24 mouse cellular contexts compared by ENCODE assay signal in genomic region chr3:63509484-63509883, GRCm38 (mm10). TPM values are rescaled to one million over a fixed set of nuclear protein-coding genes. Genes with fewer than 3 reads are reported as not detected.
"Had no signal": no experiment of that assay in that cellular context is flagged by ENCODE, and none has a peak within 500 bp of the region (broad histone marks: within the 10 kb centered on the region; RNA-seq: fewer than 3 reads in every experiment).

No protein-coding gene starts in this region.

- ATAC-seq: midbrain, embryonic 13.5 days; midbrain, embryonic 15.5 days had no signal

- H3K27ac ChIP-seq: macrophage; midbrain, embryonic 13.5 days; midbrain, embryonic 15.5 days; neural tube, embryonic 12.5 days had no signal

- H3K4me2 ChIP-seq: lung, embryonic 14.5 days; midbrain, embryonic 11.5 days; midbrain, embryonic 13.5 days; midbrain, embryonic 15.5 days; neural tube, embryonic 12.5 days had no signal

- H3K4me3 ChIP-seq: megakaryocyte, embryonic 14.5 days; midbrain, embryonic 13.5 days; midbrain, embryonic 15.5 days; neural tube, embryonic 12.5 days had no signal

- H3K9me3 ChIP-seq: midbrain, embryonic 13.5 days; midbrain, embryonic 15.5 days; neural tube, embryonic 12.5 days had no signal

- H3K9ac ChIP-seq: lung, embryonic 14.5 days; midbrain, embryonic 13.5 days; midbrain, embryonic 15.5 days; neural tube, embryonic 12.5 days had no signal

- H3K36me3 ChIP-seq: midbrain, embryonic 13.5 days; midbrain, embryonic 15.5 days; neural tube, embryonic 12.5 days had no signal

- DNase-seq: lung, adult 18-20 months; lung, embryonic 14.5 days; lung, postnatal 10 days; right cerebral cortex, postnatal 14 days; spleen, adult 18-20 months; thymus, adult 18-20 months; thymus, postnatal 14 days; thymus, postnatal 36 days had no signal

- H3K4me1 ChIP-seq: megakaryocyte, embryonic 14.5 days; midbrain, embryonic 13.5 days; midbrain, embryonic 15.5 days; neural tube, embryonic 12.5 days had no signal

- H3K27me3 ChIP-seq: megakaryocyte, embryonic 14.5 days; midbrain, embryonic 13.5 days; midbrain, embryonic 15.5 days; neural tube, embryonic 12.5 days had no signal

RNA-seq across cellular contexts. Expression of gene Gm34302, which starts 25.8 kb away (rescaled TPM):
- total RNA-seq: megakaryocyte progenitor cell, adult 5-6 weeks; midbrain, postnatal 0 days; monocyte, adult 5-6 weeks; neutrophil, adult 5-6 weeks had no signal
- polyA plus RNA-seq: liver, embryonic 16.5 days; lung, embryonic 14.5 days; lung, embryonic 16.5 days; macrophage; midbrain, embryonic 11.5 days; midbrain, embryonic 13.5 days; midbrain, embryonic 15.5 days; midbrain, postnatal 0 days; neural tube, embryonic 12.5 days; neural tube, embryonic 14.5 days; stomach, embryonic 14.5 days; stomach, embryonic 16.5 days; thymus, postnatal 0 days had no signal
